ENCODE assay signal across 15 mouse cellular contexts in genomic region chr15:83257906-83258305, GRCm38 (mm10). TPM values are rescaled to one million over a fixed set of nuclear protein-coding genes. Genes with fewer than 3 reads are reported as not detected.
A peak's percentile ranks its signal among the peaks of the same experiment; 100 is the strongest.
DNase-seq lines count a peak whose midpoint lies in the region; ATAC-seq and TF ChIP-seq lines count a peak whose summit lies in the region.
"Had no signal": no experiment of that assay in that cellular context is flagged by ENCODE, and none has a peak within 500 bp of the region (broad histone marks: within the 10 kb centered on the region; RNA-seq: fewer than 3 reads in every experiment).

No protein-coding gene starts in this region.

- WGBS in midbrain, postnatal 0 days = 57% methylated on average over 13 of the region's 13 CpGs
- WGBS in midbrain, embryonic 11.5 days = 89% methylated on average over 13 of the region's 13 CpGs
- WGBS in neural tube, embryonic 15.5 days = 58% methylated on average over 13 of the region's 13 CpGs

- no peaks in the 10 kb centered on the region for H3K36me3 ChIP-seq in midbrain, postnatal 0 days (ENCODE audit: insufficient read depth, low read length)
- no peaks in the 10 kb centered on the region for H3K36me3 ChIP-seq in midbrain, embryonic 11.5 days (ENCODE audit: control insufficient read depth, insufficient read depth, low read length)
- no peaks in the 10 kb centered on the region for H3K36me3 ChIP-seq in neural tube, embryonic 15.5 days
- H3K36me3 ChIP-seq: embryonic facial prominence, embryonic 15.5 days; midbrain, embryonic 10.5 days had no signal

- TF ChIP-seq CTCF in midbrain, postnatal 0 days (IDR thresholded peaks at IDR 0.05) = no peak

- H3K27ac ChIP-seq in midbrain, postnatal 0 days (ENCODE audit: low read depth, low read length) = no peak overlapping the region
- no peak overlapping the region for H3K27ac ChIP-seq in midbrain, embryonic 11.5 days (ENCODE audit: low read depth, low read length)
- no peak overlapping the region for H3K27ac ChIP-seq in neural tube, embryonic 15.5 days (replicated peaks)
- H3K27ac ChIP-seq: embryonic facial prominence, embryonic 15.5 days; layer of hippocampus, adult 2 months; liver, embryonic 14.5 days; midbrain, embryonic 10.5 days had no signal

- H3K9ac ChIP-seq in midbrain, postnatal 0 days (replicated peaks; ENCODE audit: low read length, poor library complexity, severe bottlenecking) = no peak overlapping the region
- no peak overlapping the region for H3K9ac ChIP-seq in midbrain, embryonic 11.5 days (ENCODE audit: low read length)
- H3K9ac ChIP-seq in neural tube, embryonic 15.5 days (replicated peaks) = no peak overlapping the region
- H3K9ac ChIP-seq: embryonic facial prominence, embryonic 15.5 days; liver, embryonic 14.5 days had no signal

- H3K4me3 ChIP-seq in midbrain, postnatal 0 days (ENCODE audit: low read depth, low read length) = no peak overlapping the region
- no peak overlapping the region for H3K4me3 ChIP-seq in midbrain, embryonic 11.5 days (ENCODE audit: low read depth, low read length)
- no peak overlapping the region for H3K4me3 ChIP-seq in neural tube, embryonic 15.5 days (replicated peaks)
- H3K4me3 ChIP-seq: embryonic facial prominence, embryonic 15.5 days; layer of hippocampus, adult 2 months; midbrain, embryonic 10.5 days had no signal

- H3K4me1 ChIP-seq in midbrain, postnatal 0 days (ENCODE audit: insufficient read depth, low read length) = no peaks in the 10 kb centered on the region
- H3K4me1 ChIP-seq in midbrain, embryonic 11.5 days (ENCODE audit: control insufficient read depth, insufficient read depth, low read length) = no peaks in the 10 kb centered on the region
- 0 out of 2 replicates have a peak, but pooled peaks cover 4% of the 10 kb centered on the region for H3K4me1 ChIP-seq in neural tube, embryonic 15.5 days
- H3K4me1 ChIP-seq: midbrain, embryonic 10.5 days had no signal

- H3K4me2 ChIP-seq in midbrain, postnatal 0 days (ENCODE audit: low read depth, low read length, poor library complexity, severe bottlenecking) = no peak overlapping the region
- no peak overlapping the region for H3K4me2 ChIP-seq in midbrain, embryonic 11.5 days
- no peak overlapping the region for H3K4me2 ChIP-seq in neural tube, embryonic 15.5 days
- H3K4me2 ChIP-seq: embryonic facial prominence, embryonic 15.5 days had no signal

- H3K9me3 ChIP-seq in midbrain, postnatal 0 days (ENCODE audit: low read length) = no peaks in the 10 kb centered on the region
- H3K9me3 ChIP-seq in midbrain, embryonic 11.5 days (ENCODE audit: control insufficient read depth, low read length) = no peaks in the 10 kb centered on the region
- no peaks in the 10 kb centered on the region for H3K9me3 ChIP-seq in neural tube, embryonic 15.5 days (replicated peaks)
- H3K9me3 ChIP-seq: embryonic facial prominence, embryonic 15.5 days had no signal

- no peaks in the 10 kb centered on the region for H3K27me3 ChIP-seq in midbrain, postnatal 0 days (ENCODE audit: insufficient read depth, low read length)
- no peaks in the 10 kb centered on the region for H3K27me3 ChIP-seq in midbrain, embryonic 11.5 days (ENCODE audit: control insufficient read depth, insufficient read depth, low read length)
- H3K27me3 ChIP-seq in neural tube, embryonic 15.5 days (replicated peaks) = peaks cover 8% of the 10 kb centered on the region
- H3K27me3 ChIP-seq: CH12.LX had no signal

- ATAC-seq in midbrain, postnatal 0 days (ENCODE audit: low FRiP score) = no peak
- ATAC-seq in midbrain, embryonic 11.5 days (ENCODE audit: low FRiP score) = no peak
- no peak for ATAC-seq in neural tube, embryonic 15.5 days (ENCODE audit: low FRiP score)

- peak; percentile 41 for DNase-seq in gastrocnemius, postnatal 10 days
- DNase-seq in gastrocnemius, postnatal 25 days = no peak
- DNase-seq in kidney, postnatal 10 days = peak; percentile 63
- DNase-seq in kidney, adult 9 months = no peak
- DNase-seq in midbrain, postnatal 0 days (ENCODE audit: low spot score) = peak; percentile 45
- DNase-seq in midbrain, embryonic 11.5 days (ENCODE audit: low spot score, missing footprints) = no peak
- peak; percentile 40 for DNase-seq in skeletal muscle tissue, adult 2 months (ENCODE audit: low read depth, low spot score)
- DNase-seq: adrenal gland, adult 2 months; kidney, adult 11 months had no signal

RNA-seq across cellular contexts. Expression of gene A4galt, which starts 6.3 kb away (rescaled TPM):
- total RNA-seq in gastrocnemius, postnatal 10 days (2021) = 1 to 10 TPM; 5.3 to 7.0 TPM
- 1 to 10 TPM; 3.7 to 4.3 TPM for total RNA-seq in gastrocnemius, postnatal 25 days (2021)
- total RNA-seq in midbrain, postnatal 0 days (2014; rRNA removed) = 7.9 and 8.6 TPM in 2 replicates
- 5.1 and 5.6 TPM in 2 replicates for polyA plus RNA-seq in midbrain, postnatal 0 days (2015; fragmentation: Nextera tagmentation; extraction: Ambion mirVana)
- polyA plus RNA-seq in midbrain, embryonic 11.5 days (2014; fragmentation: Nextera tagmentation; extraction: Ambion mirVana) = 1.4 and 1.6 TPM in 2 replicates
- polyA plus RNA-seq in neural tube, embryonic 15.5 days (2015; fragmentation: Nextera tagmentation; extraction: Ambion mirVana) = 2.5 and 4.2 TPM in 2 replicates

Comparison
In these comparisons a context has a peak if more than half of its experiments do, and no peak if none do; other contexts are left out.
1. DNase-seq: peak in gastrocnemius, postnatal 10 days (single experiment), kidney, postnatal 10 days (single experiment), midbrain, postnatal 0 days (single experiment) and skeletal muscle tissue, adult 2 months (single experiment); none in gastrocnemius, postnatal 25 days (single experiment), kidney, adult 9 months (single experiment) and midbrain, embryonic 11.5 days (single experiment).